Mouse (Mus musculus) Patski (cell line): Measurements from ENCODE around the gene Nlgn1. TPM values are rescaled to one million over a fixed set of nuclear protein-coding genes. Genes with fewer than 3 reads are reported as not detected.

Experiments
- ATAC-seq: fragments of 100-300 bp; one replicate; pipeline ENCODE4 v1.8.0; 2021
- CTCF ChIA-PET: fragments of 350-600 bp; sonication (Branson Sonifier 250); formaldehyde crosslinking; loops from one replicate; lab custom pipeline; 2022; ENCODE audit warnings: inconsistent platforms; lab: Charles Lee
- POLR2A ChIA-PET: fragments of 350-600 bp; sonication (Branson Sonifier 250); formaldehyde crosslinking; loops from one replicate; lab custom pipeline; 2022; ENCODE audit warnings: antibody characterized with exemption, inconsistent platforms; lab: Charles Lee
- DNase-seq: peaks from one replicate; pipeline ENCODE4 v3.0.0-alpha.2; 2011; ENCODE audit warnings: low read depth, low spot score
- H3K27me3 ChIP-seq: fragments of 371-371 bp; one replicate; pipeline ENCODE4 v1.5.1; 2021
- CTCF ChIP-seq: fragments of 100-300 bp; IDR thresholded peaks from one replicate; pipeline ENCODE4 v1.5.1; 2021
- in situ Hi-C: fragments of 300-500 bp; cut with MboI; formaldehyde crosslinking; loops from 3 replicates; pipeline ENCODE4 v1.11.1; 2018; ENCODE audit warnings: low pct_unique_long_range_greater_than_20kb, mixed read lengths
- polyA plus RNA-seq: library from polyadenylated mRNA; unstranded; gene quantifications from one replicate; pipeline ENCODE4 v1.2.3, GENCODE M21; 2021

Nlgn1 gene
- polyA plus RNA-seq, 1 experiment from 2014 or later, result 0.01 TPM

GRCm38 (mm10) chr3:25456250-25456860, 875.9 kb downstream of the Nlgn1 start:
- POLR2A ChIA-PET, result no interaction called here
- CTCF ChIA-PET, result interaction anchor here (1.0 kb wide), 2 partner anchors 9 to 11 kb away, joined by 3 read pairs; no protein-coding TSS in a partner anchor

GRCm38 (mm10) chr3:25452314-25452713, 879.9 kb downstream of the Nlgn1 start:
- ChIA-PET CTCF (interaction anchor here (1.2 kb wide), 1 partner anchor 9 kb away, joined by 3 read pairs; no protein-coding TSS in a partner anchor), POLR2A (no interaction called here)
- no peak for DNase-seq
- in situ Hi-C loops, result no loop called here
- TF ChIP-seq CTCF, result no peak
- ATAC-seq, result no peak
- no peaks in the 10 kb centered on the region for H3K27me3 ChIP-seq

More at GRCm38 (mm10) chr3:25456250-25456860, 875.9 kb downstream of the Nlgn1 start:
- in situ Hi-C loops, result no loop called here
- no peaks in the 10 kb centered on the region for H3K27me3 ChIP-seq
- no peak for TF ChIP-seq CTCF
- ATAC-seq (no peak), DNase-seq (no peak)

GRCm38 (mm10) chr3:25450471-25450870, 881.8 kb downstream of the Nlgn1 start:
- POLR2A ChIA-PET, result no interaction called here
- ATAC-seq (no peak), DNase-seq (no peak)
- no peaks in the 10 kb centered on the region for H3K27me3 ChIP-seq
- in situ Hi-C loops, result no loop called here
- CTCF ChIA-PET, result interaction anchor here (0.9 kb wide), 1 partner anchor 20 kb away, joined by 3 read pairs; no protein-coding TSS in a partner anchor
- TF ChIP-seq CTCF, result no peak

GRCm38 (mm10) chr3:25449356-25449755, 882.9 kb downstream of the Nlgn1 start:
- DNase-seq, result no peak
- POLR2A ChIA-PET, result no interaction called here
- TF ChIP-seq CTCF, result no peak
- CTCF ChIA-PET, result no interaction called here
- in situ Hi-C loops, result no loop called here
- ATAC-seq, result no peak
- H3K27me3 ChIP-seq, result no peaks in the 10 kb centered on the region

GRCm38 (mm10) chr3:25447181-25447580, 885.1 kb downstream of the Nlgn1 start:
- CTCF ChIA-PET, result interaction anchor here (1.0 to 1.6 kb wide), 5 partner anchors 9 to 18 kb away, joined by 3 to 4 read pairs (median 3); no protein-coding TSS in a partner anchor
- H3K27me3 ChIP-seq, result no peaks in the 10 kb centered on the region
- DNase-seq, result no peak
- in situ Hi-C loops, result no loop called here
- no peak for ATAC-seq
- no peak for TF ChIP-seq CTCF
- POLR2A ChIA-PET, result no interaction called here

GRCm38 (mm10) chr3:25443657-25444056, 888.6 kb downstream of the Nlgn1 start:
- POLR2A ChIA-PET, result no interaction called here
- no peak for TF ChIP-seq CTCF
- in situ Hi-C loops, result no loop called here
- H3K27me3 ChIP-seq, result peaks cover 3% of the 10 kb centered on the region
- CTCF ChIA-PET, result interaction anchor here (0.9 kb wide), 1 partner anchor 9 kb away, joined by 3 read pairs; no protein-coding TSS in a partner anchor
- DNase-seq (no peak), ATAC-seq (no peak)

GRCm38 (mm10) chr3:25442617-25443016, 889.6 kb downstream of the Nlgn1 start:
- CTCF ChIA-PET, result no interaction called here
- DNase-seq (no peak), ATAC-seq (no peak)
- POLR2A ChIA-PET, result no interaction called here
- in situ Hi-C loops, result no loop called here
- no peak for TF ChIP-seq CTCF
- peaks cover 3% of the 10 kb centered on the region for H3K27me3 ChIP-seq

- no peak for ATAC-seq
- POLR2A ChIA-PET, result no interaction called here
- peaks cover 2% of the 10 kb centered on the region for H3K27me3 ChIP-seq
- CTCF ChIA-PET, result no interaction called here
- TF ChIP-seq CTCF, result no peak
- in situ Hi-C loops, result no loop called here
- no peak for DNase-seq
These were observed 905.3 kb downstream of the Nlgn1 start for GRCm38 (mm10) chr3:25426931-25427330.

- H3K27me3 ChIP-seq, result no peaks in the 10 kb centered on the region
- TF ChIP-seq CTCF, result no peak
- in situ Hi-C loops, result no loop called here
- CTCF ChIA-PET, result no interaction called here
- DNase-seq, result no peak
- POLR2A ChIA-PET, result no interaction called here
- no peak for ATAC-seq
These were observed 920.3 kb downstream of the Nlgn1 start for GRCm38 (mm10) chr3:25412003-25412402.
